Mouse (Mus musculus): ENCODE data around the gene Ccdc173. TPM values are rescaled to one million over a fixed set of nuclear protein-coding genes. Genes with fewer than 3 reads are reported as not detected.

Ccdc173 gene
- total and polyA plus RNA-seq, 2 experiments from 2014 or later, result 1.1 to 2.0 TPM

DNA sequence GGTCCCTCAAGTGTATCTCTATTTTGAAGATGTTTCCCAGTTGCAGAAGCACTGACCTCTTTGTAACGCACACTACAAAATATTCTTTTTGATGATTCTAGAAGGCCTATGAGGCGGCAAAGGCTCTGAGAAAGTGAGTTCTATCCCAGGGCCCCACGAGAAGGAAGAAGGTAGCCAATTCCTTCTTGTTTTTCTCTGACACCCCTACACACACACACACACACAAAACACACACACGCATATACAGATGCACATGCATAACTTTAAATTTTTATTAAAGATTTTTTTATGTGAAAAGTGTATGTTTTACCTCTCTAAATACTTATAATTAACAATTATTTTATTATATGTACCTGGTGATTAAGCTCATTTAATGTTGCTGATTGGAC is 75.8 kb downstream of the Ccdc173 start:
- no peaks in the 10 kb centered on the region for H3K27me3 ChIP-seq (ENCODE audit: insufficient read depth, low read length)
- DNase-seq (ENCODE audit: low spot score), result no peak
- no peak for TF ChIP-seq CTCF (IDR thresholded peaks at IDR 0.05)
- no peaks in the 10 kb centered on the region for H3K36me3 ChIP-seq (ENCODE audit: insufficient read depth, low read length)
- no peaks in the 10 kb centered on the region for H3K4me1 ChIP-seq (ENCODE audit: insufficient read depth, low read length)
- H3K9ac ChIP-seq (replicated peaks; ENCODE audit: low read length, poor library complexity, severe bottlenecking), result no peak overlapping the region
- 29% methylated on average over 4 of the region's 4 CpGs for WGBS
- H3K4me2 ChIP-seq (ENCODE audit: low read depth, low read length, poor library complexity, severe bottlenecking), result peak overlapping the region; percentile 53
- no peak for ATAC-seq (ENCODE audit: low FRiP score)
- H3K4me3 ChIP-seq (ENCODE audit: low read depth, low read length), result peak overlapping the region; percentile 78
- H3K27ac ChIP-seq (ENCODE audit: low read depth, low read length), result no peak overlapping the region
- no peaks in the 10 kb centered on the region for H3K9me3 ChIP-seq (ENCODE audit: low read length)

DNA sequence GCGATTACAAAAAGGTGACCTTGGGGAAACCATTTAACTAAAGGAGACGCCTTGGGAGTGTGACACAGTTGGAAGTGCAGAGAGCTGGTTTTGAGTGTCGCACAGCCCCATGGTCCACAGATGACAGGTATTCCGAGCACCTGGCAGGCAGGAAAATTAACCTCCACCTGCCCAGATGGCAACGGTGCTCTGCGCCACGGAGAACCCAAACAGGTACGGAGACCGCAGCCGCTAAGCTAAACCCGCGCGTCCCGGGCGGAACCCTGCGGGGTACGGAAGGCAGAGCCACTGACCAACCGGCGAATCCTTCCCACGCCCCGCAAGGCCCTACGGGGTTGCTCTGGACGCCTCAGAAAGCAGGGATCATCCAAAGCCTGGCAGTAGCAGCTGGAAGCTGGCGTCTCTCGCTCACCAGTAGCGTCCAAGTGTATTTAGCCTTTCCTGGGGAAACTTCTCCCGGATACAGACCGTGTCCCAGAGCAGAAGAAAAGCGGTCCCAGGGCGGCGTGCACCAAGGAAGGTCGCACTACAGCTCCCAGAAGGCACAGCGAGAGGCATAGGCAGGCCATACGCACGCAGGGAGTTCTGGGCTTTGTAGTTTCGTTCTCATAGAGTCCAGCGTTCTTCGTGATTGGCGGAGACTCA is 76.3 kb downstream of the Ccdc173 start, which contains the start of gene Fastkd1:
Gene Fastkd1, minus strand, starts transcription at position 536 of the 645 bp plus-strand sequence.
- H3K9me3 ChIP-seq (ENCODE audit: low read length), result no peaks in the 10 kb centered on the region
- WGBS, result under 1% methylated on average over 39 of the region's 39 CpGs
- H3K27me3 ChIP-seq (ENCODE audit: insufficient read depth, low read length), result no peaks in the 10 kb centered on the region
- peak; percentile 96 for ATAC-seq (ENCODE audit: low FRiP score)
- peak; percentile 96 for DNase-seq (ENCODE audit: low spot score)
- H3K9ac ChIP-seq (replicated peaks; ENCODE audit: low read length, poor library complexity, severe bottlenecking), result peak within 1 kb of the TSS; percentile 79
- H3K27ac ChIP-seq (ENCODE audit: low read depth, low read length), result peak within 1 kb of the TSS; percentile 79
- no peaks in the 10 kb centered on the region for H3K4me1 ChIP-seq (ENCODE audit: insufficient read depth, low read length)
- no peaks in the 10 kb centered on the region for H3K36me3 ChIP-seq (ENCODE audit: insufficient read depth, low read length)
- TF ChIP-seq CTCF (IDR thresholded peaks at IDR 0.05), result no peak
- peak within 1 kb of the TSS; percentile 78 for H3K4me3 ChIP-seq (ENCODE audit: low read depth, low read length)
- H3K4me2 ChIP-seq (ENCODE audit: low read depth, low read length, poor library complexity, severe bottlenecking), result peak within 1 kb of the TSS; percentile 53

DNA sequence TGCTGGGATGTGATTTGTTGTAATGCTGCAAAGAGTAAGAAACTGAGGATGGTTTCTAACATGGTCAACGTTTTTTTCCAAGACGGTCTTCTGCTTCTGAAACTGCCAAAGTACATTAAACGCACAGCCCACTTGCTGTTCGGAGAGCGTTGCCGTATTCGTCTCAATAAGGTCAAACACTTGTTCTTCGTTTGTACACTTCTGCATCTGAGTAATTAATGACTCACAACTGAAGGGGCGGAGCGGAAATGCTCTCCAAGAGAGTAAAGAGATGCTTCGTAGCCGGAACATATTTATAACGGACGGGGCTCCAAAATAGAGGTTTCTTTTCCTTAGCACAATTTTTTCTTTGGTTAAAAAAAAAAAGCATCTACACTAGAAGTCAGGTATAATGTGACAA is 77.2 kb downstream of the Ccdc173 start:
- DNase-seq (ENCODE audit: low spot score) (no peak), ATAC-seq (ENCODE audit: low FRiP score) (no peak)
- peak overlapping the region; percentile 78; the same call in 1 of the 2 replicates for H3K4me3 ChIP-seq (ENCODE audit: low read depth, low read length)
- no peaks in the 10 kb centered on the region for H3K27me3 ChIP-seq (ENCODE audit: insufficient read depth, low read length)
- H3K27ac ChIP-seq (ENCODE audit: low read depth, low read length), result no peak overlapping the region
- TF ChIP-seq CTCF (IDR thresholded peaks at IDR 0.05), result no peak
- 88% methylated on average over 14 of the region's 14 CpGs for WGBS
- no peak overlapping the region for H3K9ac ChIP-seq (replicated peaks; ENCODE audit: low read length, poor library complexity, severe bottlenecking)
- H3K4me2 ChIP-seq (ENCODE audit: low read depth, low read length, poor library complexity, severe bottlenecking), result peak overlapping the region; percentile 53
- no peaks in the 10 kb centered on the region for H3K4me1 ChIP-seq (ENCODE audit: insufficient read depth, low read length)
- H3K9me3 ChIP-seq (ENCODE audit: low read length), result no peaks in the 10 kb centered on the region
- H3K36me3 ChIP-seq (ENCODE audit: insufficient read depth, low read length), result peaks cover 4% of the 10 kb centered on the region; the same call in 1 of the 2 replicates

Other genes with a start within 250 kb of the Ccdc173 start
- 2.3 and 2.9 TPM in 2 replicates for gene Lrp2, start 203.5 kb downstream of the Ccdc173 start, total RNA-seq (2014; rRNA removed)
- gene Lrp2, start 203.5 kb downstream of the Ccdc173 start, polyA plus RNA-seq (2015; fragmentation: Nextera tagmentation; extraction: Ambion mirVana), result 0.22 and 0.31 TPM in 2 replicates
- gene Bbs5, start 142.4 kb downstream of the Ccdc173 start, total RNA-seq (2014; rRNA removed), result 17.2 and 25.3 TPM in 2 replicates
- 27.3 and 28.4 TPM in 2 replicates for gene Bbs5, start 142.4 kb downstream of the Ccdc173 start, polyA plus RNA-seq (2015; fragmentation: Nextera tagmentation; extraction: Ambion mirVana)
- not detected in 2 replicates for gene Klhl41, start 119.5 kb downstream of the Ccdc173 start, total RNA-seq (2014; rRNA removed)
- 0.11 TPM in 1 of 2 replicates, not detected in the other for gene Klhl41, start 119.5 kb downstream of the Ccdc173 start, polyA plus RNA-seq (2015; fragmentation: Nextera tagmentation; extraction: Ambion mirVana)
- gene Fastkd1, start 76.1 kb downstream of the Ccdc173 start, total RNA-seq (2014; rRNA removed), result 22.6 and 25.0 TPM in 2 replicates
- gene Fastkd1, start 76.1 kb downstream of the Ccdc173 start, polyA plus RNA-seq (2015; fragmentation: Nextera tagmentation; extraction: Ambion mirVana), result 12.6 and 13.8 TPM in 2 replicates
- 13.6 and 20.7 TPM in 2 replicates for gene Ppig, start 67.0 kb downstream of the Ccdc173 start, total RNA-seq (2014; rRNA removed)
- gene Ppig, start 67.0 kb downstream of the Ccdc173 start, polyA plus RNA-seq (2015; fragmentation: Nextera tagmentation; extraction: Ambion mirVana), result 119 and 140 TPM in 2 replicates
- 29.7 and 31.8 TPM in 2 replicates for gene Phospho2, start within 50 bp of the Ccdc173 start, total RNA-seq (2014; rRNA removed)
- gene Phospho2, start within 50 bp of the Ccdc173 start, polyA plus RNA-seq (2015; fragmentation: Nextera tagmentation; extraction: Ambion mirVana), result 31.6 and 33.4 TPM in 2 replicates
- 147 and 164 TPM in 2 replicates for gene Klhl23, start 32.4 kb upstream of the Ccdc173 start, total RNA-seq (2014; rRNA removed)
- gene Klhl23, start 32.4 kb upstream of the Ccdc173 start, polyA plus RNA-seq (2015; fragmentation: Nextera tagmentation; extraction: Ambion mirVana), result 84.1 and 99.2 TPM in 2 replicates
- gene Ssb, start 72.0 kb upstream of the Ccdc173 start, total RNA-seq (2014; rRNA removed), result 51.3 and 64.1 TPM in 2 replicates
- gene Ssb, start 72.0 kb upstream of the Ccdc173 start, polyA plus RNA-seq (2015; fragmentation: Nextera tagmentation; extraction: Ambion mirVana), result 260 and 285 TPM in 2 replicates
- 8.6 and 10.2 TPM in 2 replicates for gene Mettl5, start 96.0 kb upstream of the Ccdc173 start, total RNA-seq (2014; rRNA removed)
- 30.4 and 34.1 TPM in 2 replicates for gene Mettl5, start 96.0 kb upstream of the Ccdc173 start, polyA plus RNA-seq (2015; fragmentation: Nextera tagmentation; extraction: Ambion mirVana)
- gene Ubr3, start 107.7 kb upstream of the Ccdc173 start, total RNA-seq (2014; rRNA removed), result 37.9 and 62.1 TPM in 2 replicates
- 15.4 and 20.9 TPM in 2 replicates for gene Ubr3, start 107.7 kb upstream of the Ccdc173 start, polyA plus RNA-seq (2015; fragmentation: Nextera tagmentation; extraction: Ambion mirVana)
- gene Myo3b, start 249.6 kb upstream of the Ccdc173 start, total RNA-seq (2014; rRNA removed), result 0.44 and 1.1 TPM in 2 replicates
- gene Myo3b, start 249.6 kb upstream of the Ccdc173 start, polyA plus RNA-seq (2015; fragmentation: Nextera tagmentation; extraction: Ambion mirVana), result 0.14 and 0.32 TPM in 2 replicates

Measured in midbrain, postnatal 0 days (tissue).